Mouse (Mus musculus): ENCODE measurements around the gene Cenpn.

GRCm38 (mm10) chr8:116887813-116888212 is 33.7 kb upstream of the Cenpn start:
- TF ChIP-seq CTCF (IDR thresholded peaks at IDR 0.05) = no peak
- TF ChIP-seq EP300 (IDR thresholded peaks at IDR 0.05; ENCODE audit: insufficient read depth, low read depth, low read length) = no peak
- TF ChIP-seq POLR2A (IDR thresholded peaks at IDR 0.05; ENCODE audit: insufficient read depth, low read depth, low read length) = no peak

All from heart, adult 2 months (tissue).